Mouse (Mus musculus): ENCODE measurements around the gene Ercc6. TPM values are rescaled to one million over a fixed set of nuclear protein-coding genes. Genes with fewer than 3 reads are reported as not detected.

The Ercc6 gene
- total and polyA plus RNA-seq, 3 experiments = 1.7 to 31.5 (median 18.8) TPM

GRCm38 (mm10) chr14:32472996-32473395, 40.3 kb upstream of the Ercc6 start:
- Histone ChIP-seq H3K36me3 (replicated peaks) (no peaks in the 10 kb centered on the region), H3K4me3 (ENCODE audit: low read depth, low read length) (no peak overlapping the region), H3K27me3 (ENCODE audit: insufficient read depth, low read length) (no peaks in the 10 kb centered on the region), H3K4me1 (ENCODE audit: insufficient read depth, low read depth, low read length) (no peaks in the 10 kb centered on the region), H3K9me3 (replicated peaks) (no peaks in the 10 kb centered on the region)
- DNase-seq (ENCODE audit: low spot score) (peak; percentile 33), ATAC-seq (ENCODE audit: extremely low read depth, insufficient number of reproducible peaks, low FRiP score, poor library complexity, severe bottlenecking) (no peak)
- TF ChIP-seq POLR2AphosphoS5 (IDR thresholded peaks at IDR 0.05; ENCODE audit: insufficient replicate concordance, low read depth, low read length) (no peak), CTCF (IDR thresholded peaks at IDR 0.05; ENCODE audit: low read depth, low read length) (0 out of 2 replicates have a peak, but pooled peaks have one; percentile 19), GATA1 (IDR thresholded peaks at IDR 0.05; ENCODE audit: borderline replicate concordance, low read length) (no peak), TAL1 (conservative IDR thresholded peaks at IDR 0.05; ENCODE audit: low read depth, low read length) (no peak), GATA2 (IDR thresholded peaks at IDR 0.05; ENCODE audit: borderline replicate concordance, low read depth, low read length) (no peak)

- Histone ChIP-seq H3K4me1 (ENCODE audit: insufficient read depth, low read depth, low read length) (no peaks in the 10 kb centered on the region), H3K27me3 (ENCODE audit: insufficient read depth, low read length) (no peaks in the 10 kb centered on the region; the same call in 1 of the 2 replicates), H3K4me3 (ENCODE audit: low read depth, low read length) (no peak overlapping the region), H3K36me3 (replicated peaks) (no peaks in the 10 kb centered on the region), H3K9me3 (replicated peaks) (no peaks in the 10 kb centered on the region)
- ATAC-seq (ENCODE audit: extremely low read depth, insufficient number of reproducible peaks, low FRiP score, poor library complexity, severe bottlenecking) (no peak), DNase-seq (ENCODE audit: low spot score) (no peak)
- TF ChIP-seq CTCF (IDR thresholded peaks at IDR 0.05; ENCODE audit: low read depth, low read length) = no peak
- TF ChIP-seq POLR2AphosphoS5 (IDR thresholded peaks at IDR 0.05; ENCODE audit: insufficient replicate concordance, low read depth, low read length) = no peak
- no peak for TF ChIP-seq GATA1 (IDR thresholded peaks at IDR 0.05; ENCODE audit: borderline replicate concordance, low read length)
- no peak for TF ChIP-seq TAL1 (conservative IDR thresholded peaks at IDR 0.05; ENCODE audit: low read depth, low read length)
- TF ChIP-seq GATA2 (IDR thresholded peaks at IDR 0.05; ENCODE audit: borderline replicate concordance, low read depth, low read length) = no peak
Measured at GRCm38 (mm10) chr14:32476559-32476958, 36.8 kb upstream of the Ercc6 start.

DNA sequence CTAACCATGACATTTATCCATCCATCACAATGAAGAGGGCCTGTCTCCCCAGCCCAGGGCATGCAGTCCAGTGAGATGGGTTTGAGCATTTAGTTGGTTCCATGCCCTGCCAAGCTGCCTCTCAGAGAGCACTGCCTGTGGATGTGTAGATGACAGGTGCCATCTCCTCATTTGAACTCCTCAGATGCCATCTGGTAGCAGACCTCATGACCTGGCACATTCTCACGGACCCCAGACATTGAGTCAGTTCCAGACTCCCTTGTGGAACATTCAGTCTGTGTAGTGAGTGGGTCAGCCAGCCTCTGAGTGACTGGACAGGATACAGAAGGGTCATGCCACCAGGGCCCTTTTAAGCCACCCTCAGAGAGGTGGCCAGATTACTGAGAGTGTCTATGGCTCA, 35.7 kb upstream of the Ercc6 start:
- H3K4me1 ChIP-seq (ENCODE audit: insufficient read depth, low read depth, low read length) = no peaks in the 10 kb centered on the region
- no peak for TF ChIP-seq TAL1 (conservative IDR thresholded peaks at IDR 0.05; ENCODE audit: low read depth, low read length)
- TF ChIP-seq POLR2AphosphoS5 (IDR thresholded peaks at IDR 0.05; ENCODE audit: insufficient replicate concordance, low read depth, low read length) = no peak
- no peak for TF ChIP-seq GATA2 (IDR thresholded peaks at IDR 0.05; ENCODE audit: borderline replicate concordance, low read depth, low read length)
- TF ChIP-seq CTCF (IDR thresholded peaks at IDR 0.05; ENCODE audit: low read depth, low read length) = no peak
- no peak for TF ChIP-seq GATA1 (IDR thresholded peaks at IDR 0.05; ENCODE audit: borderline replicate concordance, low read length)
- DNase-seq (ENCODE audit: low spot score) (no peak), ATAC-seq (ENCODE audit: extremely low read depth, insufficient number of reproducible peaks, low FRiP score, poor library complexity, severe bottlenecking) (no peak)
- no peaks in the 10 kb centered on the region for H3K9me3 ChIP-seq (replicated peaks)
- H3K4me3 ChIP-seq (ENCODE audit: low read depth, low read length) = no peak overlapping the region
- H3K36me3 ChIP-seq (replicated peaks) = no peaks in the 10 kb centered on the region
- no peaks in the 10 kb centered on the region; the same call in 1 of the 2 replicates for H3K27me3 ChIP-seq (ENCODE audit: insufficient read depth, low read length)

GRCm38 (mm10) chr14:32482061-32482460, 31.3 kb upstream of the Ercc6 start:
- TF ChIP-seq CTCF (IDR thresholded peaks at IDR 0.05; ENCODE audit: low read depth, low read length) = peak; percentile 81
- TF ChIP-seq POLR2AphosphoS5 (IDR thresholded peaks at IDR 0.05; ENCODE audit: insufficient replicate concordance, low read depth, low read length) = no peak
- no peak for ATAC-seq (ENCODE audit: extremely low read depth, insufficient number of reproducible peaks, low FRiP score, poor library complexity, severe bottlenecking)
- H3K4me3 ChIP-seq (ENCODE audit: low read depth, low read length) = no peak overlapping the region

GRCm38 (mm10) chr14:32492521-32492920, 20.8 kb upstream of the Ercc6 start:
- Histone ChIP-seq H3K4me3 (ENCODE audit: low read depth, low read length) (peak overlapping the region; percentile 51; the same call in 1 of the 2 replicates), H3K4me1 (ENCODE audit: insufficient read depth, low read depth, low read length) (peaks cover 20% of the 10 kb centered on the region), H3K9me3 (replicated peaks) (no peaks in the 10 kb centered on the region), H3K27me3 (ENCODE audit: insufficient read depth, low read length) (peaks cover 37% of the 10 kb centered on the region), H3K36me3 (replicated peaks) (no peaks in the 10 kb centered on the region)
- peak; percentile 63 for DNase-seq (ENCODE audit: low spot score)
- TF ChIP-seq GATA2 (IDR thresholded peaks at IDR 0.05; ENCODE audit: borderline replicate concordance, low read depth, low read length) = no peak
- TF ChIP-seq CTCF (IDR thresholded peaks at IDR 0.05; ENCODE audit: low read depth, low read length) = no peak
- TF ChIP-seq GATA1 (IDR thresholded peaks at IDR 0.05; ENCODE audit: borderline replicate concordance, low read length) = no peak
- no peak for TF ChIP-seq POLR2AphosphoS5 (IDR thresholded peaks at IDR 0.05; ENCODE audit: insufficient replicate concordance, low read depth, low read length)
- no peak for TF ChIP-seq TAL1 (conservative IDR thresholded peaks at IDR 0.05; ENCODE audit: low read depth, low read length)
- ATAC-seq (ENCODE audit: extremely low read depth, insufficient number of reproducible peaks, low FRiP score, poor library complexity, severe bottlenecking) = peak; percentile 76

More at GRCm38 (mm10) chr14:32482061-32482460, 31.3 kb upstream of the Ercc6 start:
- H3K4me1 ChIP-seq (ENCODE audit: insufficient read depth, low read depth, low read length) = no peaks in the 10 kb centered on the region
- no peaks in the 10 kb centered on the region for H3K36me3 ChIP-seq (replicated peaks)
- H3K9me3 ChIP-seq (replicated peaks) = no peaks in the 10 kb centered on the region
- peak; percentile 31 for DNase-seq (ENCODE audit: low spot score)
- H3K27me3 ChIP-seq (ENCODE audit: insufficient read depth, low read length) = peaks cover 16% of the 10 kb centered on the region

DNA sequence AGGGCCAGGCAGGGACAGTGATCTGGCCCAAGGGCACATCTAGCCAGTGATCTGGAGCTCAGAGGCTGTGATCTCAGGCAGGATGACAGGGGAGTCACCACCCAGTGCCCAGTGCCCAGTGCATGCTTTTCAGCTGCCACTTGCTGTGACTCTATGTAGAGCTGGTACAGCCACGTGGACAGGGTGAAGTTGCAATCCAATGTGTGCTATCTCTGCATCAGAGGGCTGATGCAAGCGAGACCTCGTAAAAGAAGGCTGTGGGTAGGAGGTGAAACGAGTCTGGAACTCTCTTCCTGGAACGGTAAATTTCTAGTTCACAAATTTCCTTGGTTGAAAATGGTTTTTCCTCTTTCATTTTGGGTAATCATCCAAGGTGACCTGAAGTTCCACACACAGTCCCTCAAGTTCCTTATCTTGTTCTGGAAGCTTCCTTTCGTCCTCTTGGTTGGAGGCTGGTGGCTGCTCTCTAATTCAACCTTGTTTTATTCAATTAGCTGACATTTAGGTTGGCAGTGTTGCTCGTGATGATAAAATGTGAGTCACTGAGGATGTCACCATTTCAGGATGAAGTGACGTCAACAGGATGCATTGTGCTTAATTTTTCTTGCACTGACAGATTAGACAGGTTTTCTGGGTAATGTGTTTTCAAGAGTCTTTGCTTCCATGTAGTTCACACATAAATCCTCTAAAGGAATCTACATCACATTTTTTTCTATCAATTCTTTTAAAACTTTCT, 17.0 kb upstream of the Ercc6 start:
- H3K4me1 ChIP-seq (ENCODE audit: insufficient read depth, low read depth, low read length) = peaks cover 20% of the 10 kb centered on the region
- no peak for TF ChIP-seq CTCF (IDR thresholded peaks at IDR 0.05; ENCODE audit: low read depth, low read length)
- peaks cover 25% of the 10 kb centered on the region for H3K27me3 ChIP-seq (ENCODE audit: insufficient read depth, low read length)
- H3K36me3 ChIP-seq (replicated peaks) = no peaks in the 10 kb centered on the region
- H3K9me3 ChIP-seq (replicated peaks) = no peaks in the 10 kb centered on the region
- ATAC-seq (ENCODE audit: extremely low read depth, insufficient number of reproducible peaks, low FRiP score, poor library complexity, severe bottlenecking) = no peak
- DNase-seq (ENCODE audit: low spot score) = no peak
- H3K4me3 ChIP-seq (ENCODE audit: low read depth, low read length) = peak overlapping the region; percentile 27; the same call in 1 of the 2 replicates

All from G1E (cell line).